Comparison of ENCODE assay signal across 10 mouse cellular contexts in genomic region chr17:6959543-6960259, GRCm38 (mm10). TPM values are rescaled to one million over a fixed set of nuclear protein-coding genes. Genes with fewer than 3 reads are reported as not detected.
DNase-seq lines count a peak whose midpoint lies in the region; ATAC-seq and TF ChIP-seq lines count a peak whose summit lies in the region.
"Not testable (repeated sequence)": the region's sequence is repeated elsewhere in the genome, so short reads cannot be mapped to it uniquely, and the experiment has no call there.
"Had no signal": no experiment of that assay in that cellular context is flagged by ENCODE, and none has a peak within 500 bp of the region (broad histone marks: within the 10 kb centered on the region; RNA-seq: fewer than 3 reads in every experiment).

No protein-coding gene starts in this region.

- peak overlapping the region; percentile 56; the same call in 1 of the 2 replicates for H3K4me3 ChIP-seq in G1E (ENCODE audit: low read depth, low read length)
- peak overlapping the region; percentile 42 for H3K4me3 ChIP-seq in forebrain, embryonic 11.5 days (ENCODE audit: low read depth, low read length)
- H3K4me3 ChIP-seq in heart, embryonic 13.5 days: peak overlapping the region; percentile 60
- not testable (repeated sequence) for H3K4me3 ChIP-seq in hindbrain, postnatal 0 days (ENCODE audit: low read length)
- peak overlapping the region; percentile 52 for H3K4me3 ChIP-seq in kidney, embryonic 16.5 days (ENCODE audit: low read length)
- peak overlapping the region; percentile 65 for H3K4me3 ChIP-seq in liver, embryonic 12.5 days
- H3K4me3 ChIP-seq in midbrain, embryonic 12.5 days: peak overlapping the region; percentile 57
- H3K4me3 ChIP-seq in stomach, embryonic 14.5 days (ENCODE audit: low read depth, low read length): peak overlapping the region; percentile 37; the same call in 1 of the 2 replicates

- peak overlapping the region; percentile 40; the same call in 1 of the 2 replicates for H3K4me2 ChIP-seq in forebrain, embryonic 11.5 days (ENCODE audit: low read depth, low read length, severe bottlenecking)
- peak overlapping the region; percentile 66 for H3K4me2 ChIP-seq in heart, embryonic 13.5 days
- H3K4me2 ChIP-seq in hindbrain, postnatal 0 days (ENCODE audit: low read depth, low read length): peak overlapping the region; percentile 38; the same call in 1 of the 2 replicates
- peak overlapping the region; percentile 45 for H3K4me2 ChIP-seq in kidney, embryonic 16.5 days (replicated peaks; ENCODE audit: low read depth, low read length)
- H3K4me2 ChIP-seq in liver, embryonic 12.5 days: peak overlapping the region; percentile 61
- peak overlapping the region; percentile 50 for H3K4me2 ChIP-seq in midbrain, embryonic 12.5 days (replicated peaks)
- peak overlapping the region; percentile 35 for H3K4me2 ChIP-seq in stomach, embryonic 14.5 days (replicated peaks; ENCODE audit: low read depth, low read length)

- H3K27me3 ChIP-seq in G1E (ENCODE audit: insufficient read depth, low read length); forebrain, embryonic 11.5 days (ENCODE audit: control insufficient read depth, insufficient read depth, low read length); heart, embryonic 13.5 days (replicated peaks); hindbrain, postnatal 0 days (ENCODE audit: insufficient read depth, low read length); kidney, embryonic 16.5 days (ENCODE audit: insufficient read depth, low read length); liver, embryonic 12.5 days (replicated peaks); midbrain, embryonic 12.5 days; stomach, embryonic 14.5 days (ENCODE audit: control insufficient read depth, insufficient read depth, low read length): not testable (repeated sequence)

- H3K9ac ChIP-seq in forebrain, embryonic 11.5 days (ENCODE audit: low read length); hindbrain, postnatal 0 days (replicated peaks; ENCODE audit: low read length); kidney, embryonic 16.5 days (replicated peaks; ENCODE audit: low read length); midbrain, embryonic 12.5 days (replicated peaks); stomach, embryonic 14.5 days (replicated peaks; ENCODE audit: low read depth, low read length): not testable (repeated sequence)
- 0 out of 2 replicates have a peak overlapping the region, but pooled peaks have one; percentile 61 for H3K9ac ChIP-seq in heart, embryonic 13.5 days
- H3K9ac ChIP-seq in liver, embryonic 12.5 days: peak overlapping the region; percentile 79; the same call in 1 of the 2 replicates

- WGBS in forebrain, embryonic 11.5 days: 79% methylated on average over 3 of the region's 6 CpGs
- WGBS in heart, embryonic 13.5 days: 56% methylated on average over 5 of the region's 6 CpGs
- 76% methylated on average over 3 of the region's 6 CpGs for WGBS in hindbrain, postnatal 0 days
- 63% methylated on average over 3 of the region's 6 CpGs for WGBS in kidney, embryonic 16.5 days
- WGBS in liver, embryonic 12.5 days (ENCODE audit: insufficient replicate concordance): 62% methylated on average over 5 of the region's 6 CpGs
- WGBS in midbrain, embryonic 12.5 days: 67% methylated on average over 5 of the region's 6 CpGs
- 47% methylated on average over 4 of the region's 6 CpGs for WGBS in stomach, embryonic 14.5 days

- H3K4me1 ChIP-seq in G1E (ENCODE audit: insufficient read depth, low read depth, low read length); forebrain, embryonic 11.5 days (replicated peaks; ENCODE audit: control insufficient read depth, insufficient read depth, low read length); heart, embryonic 13.5 days; hindbrain, postnatal 0 days (ENCODE audit: insufficient read depth, low read length); kidney, embryonic 16.5 days (ENCODE audit: insufficient read depth, low read length); liver, embryonic 12.5 days; midbrain, embryonic 12.5 days; stomach, embryonic 14.5 days (ENCODE audit: control insufficient read depth, insufficient read depth, low read length): not testable (repeated sequence)

- not testable (repeated sequence) for H3K36me3 ChIP-seq in G1E (replicated peaks); forebrain, embryonic 11.5 days (ENCODE audit: control insufficient read depth, insufficient read depth, low read length); heart, embryonic 13.5 days; hindbrain, postnatal 0 days (ENCODE audit: insufficient read depth, low read length); kidney, embryonic 16.5 days (ENCODE audit: insufficient read depth, low read length); liver, embryonic 12.5 days; midbrain, embryonic 12.5 days; stomach, embryonic 14.5 days (ENCODE audit: control insufficient read depth, insufficient read depth, low read length)

- H3K9me3 ChIP-seq in G1E (replicated peaks); forebrain, embryonic 11.5 days (ENCODE audit: control insufficient read depth, low read length); heart, embryonic 13.5 days; hindbrain, postnatal 0 days (ENCODE audit: low read length); kidney, embryonic 16.5 days (ENCODE audit: low read length); liver, embryonic 12.5 days (replicated peaks); midbrain, embryonic 12.5 days; stomach, embryonic 14.5 days (ENCODE audit: control insufficient read depth, low read depth, low read length): not testable (repeated sequence)

- not testable (repeated sequence) for TF ChIP-seq CTCF in G1E (IDR thresholded peaks at IDR 0.05; ENCODE audit: low read depth, low read length); hindbrain, postnatal 0 days (IDR thresholded peaks at IDR 0.05; ENCODE audit: low read depth)

- not testable (repeated sequence) for H3K27ac ChIP-seq in forebrain, embryonic 11.5 days (ENCODE audit: low read depth, low read length); heart, embryonic 13.5 days (replicated peaks); hindbrain, postnatal 0 days; kidney, embryonic 16.5 days (ENCODE audit: low read length); liver, embryonic 12.5 days; midbrain, embryonic 12.5 days (replicated peaks); stomach, embryonic 14.5 days (ENCODE audit: low read length)

- not testable (repeated sequence) for ATAC-seq in G1E (ENCODE audit: extremely low read depth, insufficient number of reproducible peaks, low FRiP score, poor library complexity, severe bottlenecking); forebrain, embryonic 11.5 days (replicated peaks; ENCODE audit: low FRiP score); heart, embryonic 13.5 days (ENCODE audit: extremely low read depth, insufficient number of reproducible peaks, low FRiP score, low TSS enrichment); hindbrain, postnatal 0 days; kidney, embryonic 16.5 days (ENCODE audit: low FRiP score, low TSS enrichment); liver, embryonic 12.5 days; midbrain, embryonic 12.5 days (ENCODE audit: low FRiP score, low read depth); stomach, embryonic 14.5 days (ENCODE audit: insufficient number of reproducible peaks, insufficient read depth, low FRiP score, low read depth)

- not testable (repeated sequence) for DNase-seq in G1E (ENCODE audit: low spot score); forebrain, embryonic 11.5 days (ENCODE audit: low spot score); hindbrain, postnatal 0 days (ENCODE audit: low spot score)

RNA-seq across cellular contexts. Expression of gene Tagap1, which starts 1.3 kb away (rescaled TPM):
- total RNA-seq in G1E (2014; fragmentation: Nextera tagmentation): 13.9 and 16.9 TPM in 2 replicates
- total RNA-seq in G1E (2017): 17.9 and 21.9 TPM in 2 replicates
- polyA plus RNA-seq in G1E (2012): 3.7 and 4.9 TPM in 2 replicates
- 58.2 and 63.7 TPM in 2 replicates for polyA plus RNA-seq in forebrain, embryonic 11.5 days (2014; fragmentation: Nextera tagmentation; extraction: Ambion mirVana)
- polyA plus RNA-seq in heart, embryonic 13.5 days (2015; fragmentation: Nextera tagmentation; extraction: Ambion mirVana): 26.5 and 27.6 TPM in 2 replicates
- 38.2 and 40.7 TPM in 2 replicates for total RNA-seq in hindbrain, postnatal 0 days (2014; rRNA removed)
- 49.7 and 52.7 TPM in 2 replicates for polyA plus RNA-seq in hindbrain, postnatal 0 days (2015; fragmentation: Nextera tagmentation; extraction: Ambion mirVana)
- 58.2 and 59.7 TPM in 2 replicates for polyA plus RNA-seq in kidney, embryonic 16.5 days (2015; fragmentation: Nextera tagmentation; extraction: Ambion mirVana)
- polyA plus RNA-seq in liver, embryonic 12.5 days (2016; fragmentation: Nextera tagmentation; extraction: Ambion mirVana): 21.7 and 25.2 TPM in 2 replicates
- polyA plus RNA-seq in midbrain, embryonic 12.5 days (2016; fragmentation: Nextera tagmentation; extraction: Ambion mirVana): 56.6 and 57.3 TPM in 2 replicates
- polyA plus RNA-seq in stomach, embryonic 14.5 days (2014; fragmentation: Nextera tagmentation; extraction: Ambion mirVana): 73.7 and 77.0 TPM in 2 replicates

RNA-seq across cellular contexts. Expression of gene Rnaset2b, which starts 10.7 kb away (rescaled TPM):
- total RNA-seq in G1E (2014; fragmentation: Nextera tagmentation): 96.6 and 106 TPM in 2 replicates
- total RNA-seq in G1E (2017): 105 and 150 TPM in 2 replicates
- 3.6 and 88.1 TPM in 2 replicates for polyA plus RNA-seq in G1E (2012)
- 95.8 and 118 TPM in 2 replicates for polyA plus RNA-seq in forebrain, embryonic 11.5 days (2014; fragmentation: Nextera tagmentation; extraction: Ambion mirVana)
- 245 and 276 TPM in 2 replicates for polyA plus RNA-seq in heart, embryonic 13.5 days (2015; fragmentation: Nextera tagmentation; extraction: Ambion mirVana)
- total RNA-seq in hindbrain, postnatal 0 days (2014; rRNA removed): 12.5 and 24.9 TPM in 2 replicates
- 150 and 167 TPM in 2 replicates for polyA plus RNA-seq in hindbrain, postnatal 0 days (2015; fragmentation: Nextera tagmentation; extraction: Ambion mirVana)
- 319 and 386 TPM in 2 replicates for polyA plus RNA-seq in kidney, embryonic 16.5 days (2015; fragmentation: Nextera tagmentation; extraction: Ambion mirVana)
- 107 TPM in 2 replicates for polyA plus RNA-seq in liver, embryonic 12.5 days (2016; fragmentation: Nextera tagmentation; extraction: Ambion mirVana)
- 97.5 and 97.6 TPM in 2 replicates for polyA plus RNA-seq in midbrain, embryonic 12.5 days (2016; fragmentation: Nextera tagmentation; extraction: Ambion mirVana)
- 229 and 237 TPM in 2 replicates for polyA plus RNA-seq in stomach, embryonic 14.5 days (2014; fragmentation: Nextera tagmentation; extraction: Ambion mirVana)

RNA-seq across cellular contexts. Expression of gene Rsph3b, which starts 11.2 kb away (rescaled TPM):
- 23.3 and 29.7 TPM in 2 replicates for total RNA-seq in G1E (2014; fragmentation: Nextera tagmentation)
- total RNA-seq in G1E (2017): 17.3 and 23.2 TPM in 2 replicates
- polyA plus RNA-seq in G1E (2012): 21.7 and 22.6 TPM in 2 replicates
- 43.5 and 48.5 TPM in 2 replicates for polyA plus RNA-seq in forebrain, embryonic 11.5 days (2014; fragmentation: Nextera tagmentation; extraction: Ambion mirVana)
- polyA plus RNA-seq in heart, embryonic 13.5 days (2015; fragmentation: Nextera tagmentation; extraction: Ambion mirVana): 52.5 and 57.9 TPM in 2 replicates
- total RNA-seq in hindbrain, postnatal 0 days (2014; rRNA removed): 27.4 and 35.5 TPM in 2 replicates
- polyA plus RNA-seq in hindbrain, postnatal 0 days (2015; fragmentation: Nextera tagmentation; extraction: Ambion mirVana): 54.3 and 56.4 TPM in 2 replicates
- polyA plus RNA-seq in kidney, embryonic 16.5 days (2015; fragmentation: Nextera tagmentation; extraction: Ambion mirVana): 60.4 and 60.6 TPM in 2 replicates
- polyA plus RNA-seq in liver, embryonic 12.5 days (2016; fragmentation: Nextera tagmentation; extraction: Ambion mirVana): 16.2 and 18.0 TPM in 2 replicates
- 43.9 and 44.9 TPM in 2 replicates for polyA plus RNA-seq in midbrain, embryonic 12.5 days (2016; fragmentation: Nextera tagmentation; extraction: Ambion mirVana)
- 45.4 and 47.4 TPM in 2 replicates for polyA plus RNA-seq in stomach, embryonic 14.5 days (2014; fragmentation: Nextera tagmentation; extraction: Ambion mirVana)

RNA-seq across cellular contexts. Expression of gene Gm49721, which starts 19.0 kb away (rescaled TPM):
- total RNA-seq in G1E (2014; fragmentation: Nextera tagmentation) (not detected in 2 replicates), G1E (2017) (0.05 and 0.23 TPM in 2 replicates)
- polyA plus RNA-seq in G1E (2012): not detected in 2 replicates
- polyA plus RNA-seq in forebrain, embryonic 11.5 days (2014; fragmentation: Nextera tagmentation; extraction: Ambion mirVana): 0.40 TPM in 1 of 2 replicates, not detected in the other
- 0.13 and 0.17 TPM in 2 replicates for polyA plus RNA-seq in heart, embryonic 13.5 days (2015; fragmentation: Nextera tagmentation; extraction: Ambion mirVana)
- 6.1 and 7.2 TPM in 2 replicates for total RNA-seq in hindbrain, postnatal 0 days (2014; rRNA removed)
- polyA plus RNA-seq in hindbrain, postnatal 0 days (2015; fragmentation: Nextera tagmentation; extraction: Ambion mirVana): 0.54 TPM in 1 of 2 replicates, not detected in the other
- polyA plus RNA-seq in kidney, embryonic 16.5 days (2015; fragmentation: Nextera tagmentation; extraction: Ambion mirVana): 0.33 and 0.75 TPM in 2 replicates
- polyA plus RNA-seq in liver, embryonic 12.5 days (2016; fragmentation: Nextera tagmentation; extraction: Ambion mirVana): 0.11 TPM in 1 of 2 replicates, not detected in the other
- polyA plus RNA-seq in midbrain, embryonic 12.5 days (2016; fragmentation: Nextera tagmentation; extraction: Ambion mirVana): 0.36 TPM in 1 of 2 replicates, not detected in the other
- 0.42 and 0.50 TPM in 2 replicates for polyA plus RNA-seq in stomach, embryonic 14.5 days (2014; fragmentation: Nextera tagmentation; extraction: Ambion mirVana)
- total RNA-seq: heart, adult 18-20 months; megakaryocyte, adult 5-6 weeks had no signal
